ENCODE assay signal across 8 mouse cellular contexts in the genomic region with DNA sequence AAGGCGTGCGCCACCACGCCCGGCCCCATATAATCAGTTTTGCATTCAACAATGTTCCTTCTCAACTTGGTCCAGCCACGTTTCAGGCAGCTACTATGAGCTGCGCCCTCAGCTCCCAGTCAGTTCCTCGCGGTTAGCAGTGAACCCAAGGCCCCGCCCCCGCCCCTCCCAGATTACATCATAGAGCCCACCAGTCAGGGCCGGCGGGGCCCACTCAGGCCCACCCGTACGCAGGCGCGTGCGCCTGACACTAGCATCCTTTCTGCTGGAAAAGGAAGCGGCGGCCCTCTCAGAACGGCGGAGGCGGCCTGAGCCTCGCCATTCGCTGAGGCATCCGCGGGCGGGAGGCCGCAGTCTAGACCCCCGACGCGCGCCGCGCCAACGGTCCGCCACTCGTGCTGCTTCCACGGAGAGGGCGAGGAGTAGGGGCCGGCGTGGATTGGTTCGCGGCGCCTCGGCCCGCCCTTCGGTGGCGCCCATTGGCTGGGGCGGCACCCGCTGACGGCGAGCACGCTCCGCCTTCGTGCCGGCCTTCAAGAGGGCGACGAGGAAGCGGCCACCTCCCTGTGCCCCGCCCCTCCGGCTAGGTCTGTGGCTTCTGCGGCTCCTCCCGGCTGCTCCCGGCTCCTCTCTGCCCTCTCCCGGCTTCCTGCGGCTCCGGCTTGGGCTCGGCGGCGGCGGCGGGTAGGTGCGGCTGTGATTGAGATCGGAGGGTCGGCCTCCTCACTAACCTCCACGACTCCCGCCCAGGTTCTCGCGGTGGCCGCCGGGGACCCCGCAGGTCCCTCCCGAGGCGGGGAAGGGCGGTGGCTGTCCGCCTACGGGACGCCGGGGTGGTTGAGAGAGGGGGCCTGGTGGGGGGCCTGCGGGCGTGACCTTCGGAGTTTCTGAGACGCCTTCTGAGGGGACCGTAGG. TPM values are rescaled to one million over a fixed set of nuclear protein-coding genes. Genes with fewer than 3 reads are reported as not detected.
A peak's percentile ranks its signal among the peaks of the same experiment; 100 is the strongest.
DNase-seq lines count a peak whose midpoint lies in the region; ATAC-seq lines count a peak whose summit lies in the region.

Gene Map4, plus strand, starts transcription at position 204 of the 915 bp plus-strand sequence.

- H3K9ac ChIP-seq in intestine, embryonic 14.5 days (ENCODE audit: low read length), result peak within 1 kb of the TSS; percentile 69

- H3K9me3 ChIP-seq in intestine, embryonic 14.5 days (ENCODE audit: control insufficient read depth, low read length), result no peaks in the 10 kb centered on the region

- no peaks in the 10 kb centered on the region for H3K36me3 ChIP-seq in intestine, embryonic 14.5 days (ENCODE audit: control insufficient read depth, insufficient read depth, low read length)

- peak; percentile 99 for ATAC-seq in intestine, embryonic 14.5 days (replicated peaks; ENCODE audit: low FRiP score, low TSS enrichment, low read depth)

- under 1% methylated on average over 92 of the region's 94 CpGs for WGBS in intestine, embryonic 14.5 days

- peak within 1 kb of the TSS; percentile 77 for H3K4me2 ChIP-seq in intestine, embryonic 14.5 days (ENCODE audit: low read length)

- peak; percentile 99 for DNase-seq in adrenal gland, adult (ENCODE audit: inconsistent age in 2 of 2, low spot score in 1 of 2)
- peak; percentile 96 for DNase-seq in embryo, embryonic 10.5 days (ENCODE audit: low spot score)
- peak; percentile 100 for DNase-seq in gastrocnemius, postnatal 25 days
- DNase-seq in intestine, embryonic 14.5 days (ENCODE audit: low spot score), result peak; percentile 95
- DNase-seq in left cerebral cortex, postnatal 14 days (ENCODE audit: low spot score in 2 of 2), result peak; percentile 98
- DNase-seq in mesoderm, embryonic 11.5 days (ENCODE audit: low read depth, low spot score), result peak; percentile 95
- DNase-seq in right cerebral cortex, postnatal 36 days (ENCODE audit: low spot score in 2 of 2), result peak; percentile 99
- DNase-seq in yolk sac, embryonic 10.5 days (ENCODE audit: low spot score), result peak; percentile 98

- peaks cover 7% of the 10 kb centered on the region for H3K4me1 ChIP-seq in intestine, embryonic 14.5 days (replicated peaks; ENCODE audit: control insufficient read depth, insufficient read depth, low read length)

- H3K27me3 ChIP-seq in intestine, embryonic 14.5 days (replicated peaks; ENCODE audit: control insufficient read depth, insufficient read depth, low read length), result no peaks in the 10 kb centered on the region

- intact Hi-C loops in left cerebral cortex, postnatal 14 days (cut with DNase I), result loop anchor here (5.0 kb wide), 3 partner anchors 39 to 121 kb away; no protein-coding TSS in a partner anchor

- H3K4me3 ChIP-seq in intestine, embryonic 14.5 days (ENCODE audit: low read depth, low read length), result peak within 1 kb of the TSS; percentile 68

- H3K27ac ChIP-seq in intestine, embryonic 14.5 days (ENCODE audit: low read depth), result peak within 1 kb of the TSS; percentile 96

RNA-seq across cellular contexts. Expression of gene Map4, which starts in this region (rescaled TPM):
- 100 to 1,000 TPM; 426 to 444 TPM for total RNA-seq in gastrocnemius, postnatal 25 days (2021)
- polyA plus RNA-seq in intestine, embryonic 14.5 days (2014; fragmentation: Nextera tagmentation; extraction: Ambion mirVana), result 60.8 and 67.1 TPM in 2 replicates
- total RNA-seq in left cerebral cortex, postnatal 14 days (2021), result 100 to 1,000 TPM; 376 to 378 TPM

Comparison
In these comparisons a context has a peak if more than half of its experiments do, and no peak if none do; other contexts are left out.
1. Peak in every context shown above with its lines: DNase-seq, ATAC-seq, H3K4me3 ChIP-seq and H3K27ac ChIP-seq.